In genomic region chr3:24138002-24138401, GRCm38 (mm10) we compare ENCODE assay signal across 30 mouse cellular contexts.
"Had no signal": no experiment of that assay in that cellular context is flagged by ENCODE, and none has a peak within 500 bp of the region (broad histone marks: within the 10 kb centered on the region; RNA-seq: fewer than 3 reads in every experiment).

No protein-coding gene starts in this region.

- H3K9me3 ChIP-seq: heart, embryonic 10.5 days; heart, embryonic 12.5 days; heart, embryonic 13.5 days; heart, embryonic 15.5 days; hindbrain, embryonic 10.5 days; hindbrain, embryonic 12.5 days; hindbrain, embryonic 13.5 days; hindbrain, embryonic 15.5 days; intestine, embryonic 15.5 days; kidney, embryonic 15.5 days had no signal

- H3K4me1 ChIP-seq: heart, embryonic 10.5 days; heart, embryonic 12.5 days; heart, embryonic 13.5 days; heart, embryonic 15.5 days; hindbrain, embryonic 10.5 days; hindbrain, embryonic 12.5 days; hindbrain, embryonic 13.5 days; hindbrain, embryonic 15.5 days; intestine, embryonic 15.5 days; kidney, embryonic 15.5 days had no signal

- H3K36me3 ChIP-seq: heart, embryonic 10.5 days; heart, embryonic 12.5 days; heart, embryonic 13.5 days; heart, embryonic 15.5 days; hindbrain, embryonic 10.5 days; hindbrain, embryonic 12.5 days; hindbrain, embryonic 13.5 days; hindbrain, embryonic 15.5 days; intestine, embryonic 15.5 days; kidney, embryonic 15.5 days had no signal

- DNase-seq: heart, postnatal 10 days; heart, postnatal 14 days; heart, postnatal 36 days; heart, postnatal 4 days; kidney, adult 11 months; kidney, adult 18-20 months; kidney, adult 2 months; kidney, adult 8-10 months; kidney, adult 9 months; kidney, postnatal 10 days; kidney, postnatal 14 days; kidney, postnatal 25 days; kidney, postnatal 36 days; kidney, postnatal 4 days; layer of hippocampus, adult 9-11 months; layer of hippocampus, postnatal 36 days had no signal

- H3K27ac ChIP-seq: heart, embryonic 10.5 days; heart, embryonic 13.5 days; heart, embryonic 15.5 days; hindbrain, embryonic 10.5 days; hindbrain, embryonic 12.5 days; hindbrain, embryonic 13.5 days; hindbrain, embryonic 14.5 days; hindbrain, embryonic 15.5 days; hindbrain, postnatal 0 days; intestine, embryonic 15.5 days; kidney, embryonic 15.5 days; kidney, postnatal 0 days; layer of hippocampus, adult 2 months had no signal

- H3K4me3 ChIP-seq: heart, embryonic 10.5 days; heart, embryonic 12.5 days; heart, embryonic 13.5 days; heart, embryonic 15.5 days; hindbrain, embryonic 10.5 days; hindbrain, embryonic 12.5 days; hindbrain, embryonic 13.5 days; hindbrain, embryonic 15.5 days; intestine, embryonic 15.5 days; kidney, embryonic 15.5 days; layer of hippocampus, adult 2 months had no signal

- H3K9ac ChIP-seq: heart, embryonic 12.5 days; heart, embryonic 13.5 days; heart, embryonic 15.5 days; hindbrain, embryonic 12.5 days; hindbrain, embryonic 13.5 days; hindbrain, embryonic 14.5 days; hindbrain, embryonic 15.5 days; intestine, embryonic 15.5 days; kidney, embryonic 15.5 days had no signal

- H3K27me3 ChIP-seq: heart, embryonic 12.5 days; heart, embryonic 13.5 days; heart, embryonic 15.5 days; hindbrain, embryonic 12.5 days; hindbrain, embryonic 13.5 days; hindbrain, embryonic 15.5 days; intestine, embryonic 15.5 days; kidney, embryonic 15.5 days had no signal
